Mouse (Mus musculus) MEL (cell line): ENCODE data around the gene Cp. TPM values are rescaled to one million over a fixed set of nuclear protein-coding genes. Genes with fewer than 3 reads are reported as not detected.
"Not testable (repeated sequence)": the region's sequence is repeated elsewhere in the genome, so short reads cannot be mapped to it uniquely, and the experiment has no call there.

Experiments
- DNase-seq: peaks from one replicate; pipeline ENCODE4 v3.0.0; 2011; ENCODE audit warnings: low read depth, low spot score
- H3K27ac ChIP-seq: 2 replicates; pipeline ENCODE4 v1.5.1; 2012; ENCODE audit warnings: low read depth, mild to moderate bottlenecking, control low read depth, low read length, moderate library complexity; ENCODE audit not compliant: control insufficient read depth
- H3K27me3 ChIP-seq, 2 experiments: fragments of 150-350 bp in 1 of 2; sonication (generic) in 1 of 2; 2 replicates each; pipeline ENCODE4 v1.6.1; 2012; ENCODE audit warnings: low read length in 2 of 2, mild to moderate bottlenecking in 2 of 2, improper control_type of control experiment in 1 of 2, moderate library complexity in 1 of 2; ENCODE audit not compliant: insufficient read depth in 2 of 2, control insufficient read depth in 1 of 2
- H3K36me3 ChIP-seq, 2 experiments: 2 replicates each; pipeline ENCODE4 v1.6.1; 2012 to 2014; ENCODE audit warnings: low read length in 2 of 2, improper control_type of control experiment in 1 of 2, inconsistent platforms in 1 of 2, mild to moderate bottlenecking in 1 of 2; ENCODE audit not compliant: insufficient read depth in 2 of 2, control insufficient read depth in 1 of 2
- H3K4me1 ChIP-seq, 2 experiments: fragments of 150-350 bp in 1 of 2; sonication (generic) in 1 of 2; 2 replicates each; pipeline ENCODE4 v1.6.1; 2012; ENCODE audit warnings: low read length in 2 of 2, improper control_type of control experiment in 1 of 2, mild to moderate bottlenecking in 1 of 2; ENCODE audit not compliant: insufficient read depth in 2 of 2, control insufficient read depth in 1 of 2
- H3K4me3 ChIP-seq, 2 experiments: fragments of 150-350 bp in 1 of 2; sonication (generic) in 1 of 2; 2 replicates each; pipeline ENCODE4 v1.5.1; 2012; ENCODE audit warnings: low read depth in 2 of 2, low read length in 2 of 2, mild to moderate bottlenecking in 2 of 2, moderate library complexity in 2 of 2, control low read depth in 1 of 2, improper control_type of control experiment in 1 of 2; ENCODE audit not compliant: control insufficient read depth in 1 of 2, insufficient read depth in 1 of 2
- H3K79me2 ChIP-seq: 2 replicates; pipeline ENCODE4 v1.6.1; 2012; ENCODE audit warnings: mild to moderate bottlenecking, low read length, moderate library complexity; ENCODE audit not compliant: control insufficient read depth, poor library complexity, insufficient read depth
- H3K9ac ChIP-seq: 2 replicates; pipeline ENCODE4 v1.6.1; 2012; ENCODE audit warnings: low read depth, mild to moderate bottlenecking, control low read depth, low read length, moderate library complexity; ENCODE audit not compliant: control insufficient read depth, poor library complexity, severe bottlenecking
- H3K9me3 ChIP-seq: fragments of 150-350 bp; sonication (generic); replicated peaks from 2 replicates; pipeline ENCODE4 v1.6.1; 2012; ENCODE audit warnings: mild to moderate bottlenecking, low read length, improper control_type of control experiment, moderate library complexity; ENCODE audit not compliant: insufficient read depth
- CHD1 ChIP-seq: IDR thresholded peaks from 2 replicates; pipeline ENCODE4 v1.6.1; 2012; ENCODE audit warnings: low read depth, mild to moderate bottlenecking, inconsistent platforms, low read length, improper control_type of control experiment
- CHD2 ChIP-seq: IDR thresholded peaks from 2 replicates; pipeline ENCODE4 v1.6.1; 2011; ENCODE audit warnings: low read length, improper control_type of control experiment
- CTCF ChIP-seq, 3 experiments: IDR thresholded peaks in 2 of 3; conservative IDR thresholded peaks in 1 of 3; 2 replicates each; pipeline ENCODE4 v1.5.1; 2011 to 2012; ENCODE audit warnings: low read length in 3 of 3, low read depth in 2 of 3, mild to moderate bottlenecking in 2 of 3, improper control_type of control experiment in 1 of 3, inconsistent platforms in 1 of 3, mixed read lengths in 1 of 3, moderate library complexity in 1 of 3; ENCODE audit not compliant: control insufficient read depth in 1 of 3, insufficient read depth in 1 of 3, poor library complexity in 1 of 3, severe bottlenecking in 1 of 3
- E2F4 ChIP-seq: IDR thresholded peaks from 2 replicates; pipeline ENCODE4 v1.6.1; 2011; ENCODE audit warnings: low read depth, low read length, improper control_type of control experiment, borderline replicate concordance
- ELF1 ChIP-seq: IDR thresholded peaks from 2 replicates; pipeline ENCODE4 v1.6.1; 2014; ENCODE audit warnings: low read depth, mild to moderate bottlenecking, inconsistent platforms, low read length, improper control_type of control experiment, moderate library complexity
- EP300 ChIP-seq, 2 experiments: IDR thresholded peaks; 2 replicates each; pipeline ENCODE4 v1.6.1; 2011; ENCODE audit warnings: improper control_type of control experiment in 2 of 2, low read length in 2 of 2, low read depth in 1 of 2, mild to moderate bottlenecking in 1 of 2
- ETS1 ChIP-seq: IDR thresholded peaks from 2 replicates; pipeline ENCODE4 v1.6.1; 2012; ENCODE audit warnings: low read depth, mild to moderate bottlenecking, inconsistent platforms, low read length, improper control_type of control experiment, moderate library complexity
- GABPA ChIP-seq: IDR thresholded peaks from 2 replicates; pipeline ENCODE4 v1.6.1; 2012; ENCODE audit warnings: low read depth, mild to moderate bottlenecking, inconsistent platforms, low read length, improper control_type of control experiment, moderate library complexity
- JUND ChIP-seq: IDR thresholded peaks from 2 replicates; pipeline ENCODE4 v1.6.1; 2011; ENCODE audit warnings: low read depth, mild to moderate bottlenecking, improper control_type of control experiment, low read length
- KAT2A ChIP-seq: conservative IDR thresholded peaks from 2 replicates; pipeline ENCODE4 v1.6.1; 2012; ENCODE audit warnings: low read depth, low read length, improper control_type of control experiment, inconsistent platforms
- MAFK ChIP-seq: IDR thresholded peaks from 2 replicates; pipeline ENCODE4 v1.6.1; 2011; ENCODE audit warnings: low read depth, mild to moderate bottlenecking, low read length, improper control_type of control experiment, borderline replicate concordance
- MAX ChIP-seq: IDR thresholded peaks from 2 replicates; pipeline ENCODE4 v1.6.1; 2011; ENCODE audit warnings: low read length, improper control_type of control experiment
- MAZ ChIP-seq: IDR thresholded peaks from 2 replicates; pipeline ENCODE4 v1.6.1; 2012; ENCODE audit warnings: low read depth, mild to moderate bottlenecking, inconsistent platforms, low read length, improper control_type of control experiment
- MYC ChIP-seq: IDR thresholded peaks from 2 replicates; pipeline ENCODE4 v1.6.1; 2011; ENCODE audit warnings: low read depth, mild to moderate bottlenecking, low read length, improper control_type of control experiment, moderate library complexity
- POLR2A ChIP-seq, 2 experiments: IDR thresholded peaks; 2 replicates each; pipeline ENCODE4 v1.6.1; 2011 to 2012; ENCODE audit warnings: low read length in 2 of 2, mild to moderate bottlenecking in 2 of 2, control low read depth in 1 of 2, improper control_type of control experiment in 1 of 2, low read depth in 1 of 2, moderate library complexity in 1 of 2; ENCODE audit not compliant: control insufficient read depth in 1 of 2, insufficient read depth in 1 of 2, poor library complexity in 1 of 2
- POLR2AphosphoS2 ChIP-seq: IDR thresholded peaks from 2 replicates; pipeline ENCODE4 v1.6.1; 2011; ENCODE audit warnings: low read length, improper control_type of control experiment
- SIN3A ChIP-seq: IDR thresholded peaks from 2 replicates; pipeline ENCODE4 v1.6.1; 2012; ENCODE audit warnings: low read length, improper control_type of control experiment, inconsistent platforms
- SMC3 ChIP-seq: IDR thresholded peaks from 2 replicates; pipeline ENCODE4 v1.6.1; 2011; ENCODE audit warnings: low read depth, low read length, improper control_type of control experiment
- UBTF ChIP-seq: IDR thresholded peaks from 2 replicates; pipeline ENCODE4 v1.6.1; 2012; ENCODE audit warnings: low read depth, mild to moderate bottlenecking, inconsistent platforms, low read length, improper control_type of control experiment, moderate library complexity, borderline replicate concordance; ENCODE audit not compliant: insufficient read depth
- ZMIZ1 ChIP-seq: IDR thresholded peaks from 2 replicates; pipeline ENCODE4 v1.6.1; 2012; ENCODE audit warnings: low read depth, mild to moderate bottlenecking, inconsistent platforms, low read length, improper control_type of control experiment, moderate library complexity
- ZNF384 ChIP-seq: IDR thresholded peaks from 2 replicates; pipeline ENCODE4 v1.6.1; 2012; ENCODE audit warnings: low read depth, mild to moderate bottlenecking, inconsistent platforms, low read length, improper control_type of control experiment
- polyA plus RNA-seq, 2 experiments: library from polyadenylated mRNA; stranded (reverse) in 1 of 2; unstranded in 1 of 2; fragments of >175 nt in 1 of 2; fragments of >200 nt in 1 of 2; gene quantifications; 2 replicates each; pipeline versions ENCODE4 v1.2.1 to v1.2.4; 2012; ENCODE audit warnings: low replicate concordance in 2 of 2, low read depth in 1 of 2; ENCODE audit not compliant: insufficient read length in 2 of 2, insufficient read depth in 1 of 2, missing spikeins in 1 of 2
- total RNA-seq: library from RNA; depleted of rRNA; stranded (reverse); fragments of 300-350 nt; gene quantifications from 2 replicates; pipeline ENCODE4 v1.2.3, GENCODE M21; 2012; rRNA removed

Gene Cp
- not detected in 2 replicates for total RNA-seq
- under 1 TPM in 1 of 2 experiments, not detected in 1; 0.04 TPM for polyA plus RNA-seq

- peak within 1 kb of the TSS in 1 of 2 experiments; percentile 11; a peak in 1 of 4 replicates for H3K4me3 ChIP-seq
Measured at GRCm38 (mm10) chr3:19956885-19957284, at the start of gene Cp. Gene Cp (plus strand): TSS chr3:19957054.

GRCm38 (mm10) chr3:19948552-19948951, 8.3 kb upstream of the Cp start:
- no peaks in the 10 kb centered on the region for H3K9me3 ChIP-seq
- H3K4me1 ChIP-seq = no peaks in the 10 kb centered on the region
- no peaks in the 10 kb centered on the region; a peak in 1 of 4 replicates for H3K27me3 ChIP-seq
- H3K9ac ChIP-seq = no peak overlapping the region
- H3K4me3 ChIP-seq = no peak overlapping the region
- H3K27ac ChIP-seq = no peak overlapping the region
- no peak for DNase-seq
- H3K79me2 ChIP-seq = no peaks in the 10 kb centered on the region
- TF ChIP-seq ZMIZ1 (no peak), CTCF (IDR thresholded peaks at IDR 0.05 in 2 of 3, conservative IDR thresholded peaks at IDR 0.05 in 1 of 3; ENCODE audit: control insufficient read depth in 1 of 3, insufficient read depth in 1 of 3, low read depth in 2 of 3, low read length in 3 of 3, poor library complexity in 1 of 3, severe bottlenecking in 1 of 3) (no peak), MAFK (no peak), E2F4 (no peak)
- H3K36me3 ChIP-seq = no peaks in the 10 kb centered on the region

More at GRCm38 (mm10) chr3:19956885-19957284, at the start of gene Cp:
- Histone ChIP-seq H3K9ac (no peak within 1 kb of the TSS), H3K79me2 (no peaks in the 10 kb centered on the region), H3K27me3 (no peaks in the 10 kb centered on the region; a peak in 2 of 4 replicates), H3K9me3 (no peaks in the 10 kb centered on the region), H3K4me1 (no peaks in the 10 kb centered on the region; a peak in 1 of 4 replicates), H3K27ac (no peak within 1 kb of the TSS), H3K36me3 (peaks cover 0 to 3% of the 10 kb centered on the region in 2 experiments; a peak in 1 of 4 replicates)
- no peak for TF ChIP-seq GABPA
- no peak for TF ChIP-seq MAX
- TF ChIP-seq E2F4 = no peak
- TF ChIP-seq POLR2AphosphoS2 = no peak
- no peak for TF ChIP-seq POLR2A (IDR thresholded peaks at IDR 0.05; ENCODE audit: control insufficient read depth in 1 of 2, insufficient read depth in 1 of 2, low read depth in 1 of 2, low read length in 2 of 2, poor library complexity in 1 of 2)
- no peak for TF ChIP-seq ETS1
- no peak for TF ChIP-seq SMC3
- no peak for DNase-seq

GRCm38 (mm10) chr3:19949401-19949800, 7.5 kb upstream of the Cp start:
- H3K9me3 ChIP-seq, H3K4me3 ChIP-seq, H3K79me2 ChIP-seq, H3K4me1 ChIP-seq, DNase-seq, H3K9ac ChIP-seq, H3K36me3 ChIP-seq, H3K27me3 ChIP-seq, H3K27ac ChIP-seq: not testable (repeated sequence)

- H3K4me1 ChIP-seq = no peaks in the 10 kb centered on the region; a peak in 1 of 4 replicates
- peaks cover 0 to 3% of the 10 kb centered on the region in 2 experiments; a peak in 1 of 4 replicates for H3K36me3 ChIP-seq
- H3K27ac ChIP-seq = no peak overlapping the region
- no peak overlapping the region for H3K9ac ChIP-seq
- DNase-seq = no peak
- no peak overlapping the region for H3K4me3 ChIP-seq
- no peaks in the 10 kb centered on the region for H3K79me2 ChIP-seq
- H3K9me3 ChIP-seq = no peaks in the 10 kb centered on the region
- no peaks in the 10 kb centered on the region for H3K27me3 ChIP-seq
- no peak for TF ChIP-seq MYC
- TF ChIP-seq KAT2A = no peak
- no peak for TF ChIP-seq MAX
- no peak for TF ChIP-seq CHD2
- TF ChIP-seq EP300 (IDR thresholded peaks at IDR 0.05; ENCODE audit: low read depth in 1 of 2, low read length in 2 of 2) = no peak
- no peak for TF ChIP-seq ZNF384
- no peak for TF ChIP-seq ELF1
- no peak for TF ChIP-seq MAZ
- no peak for TF ChIP-seq JUND
- no peak for TF ChIP-seq CHD1
- TF ChIP-seq SIN3A = no peak
- no peak for TF ChIP-seq UBTF
- no peak for TF ChIP-seq ZMIZ1
- no peak for TF ChIP-seq POLR2A (IDR thresholded peaks at IDR 0.05; ENCODE audit: control insufficient read depth in 1 of 2, insufficient read depth in 1 of 2, low read depth in 1 of 2, low read length in 2 of 2, poor library complexity in 1 of 2)
- TF ChIP-seq MAFK = no peak
Measured at GRCm38 (mm10) chr3:19953425-19953824, 3.4 kb upstream of the Cp start.
